Mouse (Mus musculus): ENCODE measurements around the gene Fign.
A peak's percentile ranks its signal among the peaks of the same experiment; 100 is the strongest.

Fign gene

GRCm38 (mm10) chr2:64059477-64059876, 38.4 kb downstream of the Fign start:
- no peak for DNase-seq (ENCODE audit: low read depth)

- no peak for DNase-seq (ENCODE audit: low read depth)
Measured at GRCm38 (mm10) chr2:64048142-64048541, 49.7 kb downstream of the Fign start.

GRCm38 (mm10) chr2:64043099-64043498, 54.7 kb downstream of the Fign start:
- DNase-seq (ENCODE audit: low read depth): peak; percentile 40

- no peak for DNase-seq (ENCODE audit: low read depth)
Measured at GRCm38 (mm10) chr2:64035393-64035792, 62.4 kb downstream of the Fign start.

- DNase-seq (ENCODE audit: low read depth): no peak
Measured at GRCm38 (mm10) chr2:64033871-64034270, 64.0 kb downstream of the Fign start.

GRCm38 (mm10) chr2:64025961-64026360, 71.9 kb downstream of the Fign start:
- DNase-seq (ENCODE audit: low read depth): peak; percentile 4

- no peak for DNase-seq (ENCODE audit: low read depth)
Measured at GRCm38 (mm10) chr2:63994304-63995023, 103.4 kb downstream of the Fign start.

- no peak for DNase-seq (ENCODE audit: low read depth)
Measured at GRCm38 (mm10) chr2:63985426-63985825, 112.4 kb downstream of the Fign start.

GRCm38 (mm10) chr2:63982351-63982751, 115.5 kb downstream of the Fign start:
- DNase-seq (ENCODE audit: low read depth): no peak

GRCm38 (mm10) chr2:63981449-63981848, 116.4 kb downstream of the Fign start:
- DNase-seq (ENCODE audit: low read depth): no peak

GRCm38 (mm10) chr2:63969633-63970032, 128.2 kb downstream of the Fign start:
- DNase-seq (ENCODE audit: low read depth): no peak

GRCm38 (mm10) chr2:63931041-63931440, 166.8 kb downstream of the Fign start:
- DNase-seq (ENCODE audit: low read depth): no peak

GRCm38 (mm10) chr2:63926481-63927097, 171.2 kb downstream of the Fign start:
- DNase-seq (ENCODE audit: low read depth): no peak

GRCm38 (mm10) chr2:63925721-63926235, 172.1 kb downstream of the Fign start:
- DNase-seq (ENCODE audit: low read depth): peak; percentile 6
